Mouse (Mus musculus): ENCODE measurements at regions not wholly inside any gene's neighbourhood (a gene's known extent, or its start where the extent isn't known, plus 50 kb on each side); places are given as distances from the start of the nearest gene placed in this dataset.

DNA sequence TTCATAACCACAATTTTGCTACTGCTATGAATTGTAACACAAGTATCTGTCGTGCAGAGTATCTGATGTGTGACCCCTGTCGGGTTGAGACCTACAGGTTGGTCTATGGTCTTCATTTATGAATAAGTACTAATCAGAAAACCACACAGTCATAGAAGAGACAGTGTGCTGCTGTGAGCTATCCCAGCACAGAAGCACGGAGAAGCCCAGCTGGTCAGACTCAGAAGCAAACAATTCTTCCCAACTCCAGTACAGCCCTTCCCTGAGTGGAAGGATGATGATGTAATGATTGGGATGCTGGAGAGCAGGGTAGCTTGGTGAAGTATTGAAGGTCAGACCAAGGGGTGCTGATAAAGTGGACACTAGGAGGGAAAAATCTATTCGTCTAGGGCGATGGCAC is 129.5 kb downstream of the Gm10260 start:
- 74% methylated on average over 5 of the region's 5 CpGs for WGBS
- no peak overlapping the region for H3K4me2 ChIP-seq (ENCODE audit: low read depth, low read length)
- ATAC-seq (ENCODE audit: low read depth) = no peak
- no peaks in the 10 kb centered on the region for H3K36me3 ChIP-seq (ENCODE audit: control insufficient read depth, insufficient read depth, low read length)
- no peaks in the 10 kb centered on the region for H3K27me3 ChIP-seq (ENCODE audit: control insufficient read depth, insufficient read depth, low read depth, low read length)
- no peak overlapping the region for H3K9ac ChIP-seq (ENCODE audit: low read length)
- no peak overlapping the region for H3K4me3 ChIP-seq (ENCODE audit: low read length)
- H3K4me1 ChIP-seq (replicated peaks; ENCODE audit: control insufficient read depth, insufficient read depth, low read length) = peaks cover 6% of the 10 kb centered on the region; the same call in 1 of the 2 replicates
- no peak overlapping the region for H3K27ac ChIP-seq (ENCODE audit: low read length)
- H3K9me3 ChIP-seq (ENCODE audit: control insufficient read depth, low read length) = no peaks in the 10 kb centered on the region

DNA sequence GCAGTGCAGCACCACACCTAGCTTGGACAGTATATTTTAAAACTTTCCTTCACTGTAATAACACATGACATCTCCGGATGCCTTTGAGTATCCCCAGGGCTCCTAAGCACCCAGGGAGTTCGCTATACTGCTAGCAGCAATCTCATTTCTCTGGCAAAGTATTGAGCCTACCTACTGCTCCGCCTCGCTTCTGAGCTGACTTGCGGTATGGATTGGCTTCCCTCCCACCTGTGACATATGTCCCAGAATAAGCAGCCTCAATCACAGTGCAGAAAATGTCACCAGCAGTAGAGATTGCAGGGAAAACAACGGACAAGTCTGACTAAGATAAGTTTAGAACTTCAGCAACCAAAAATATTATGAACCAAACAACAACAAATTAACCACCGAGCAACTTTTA is 131.8 kb downstream of the Gm10260 start:
- Histone ChIP-seq H3K27me3 (ENCODE audit: control insufficient read depth, insufficient read depth, low read depth, low read length) (no peaks in the 10 kb centered on the region), H3K4me1 (replicated peaks; ENCODE audit: control insufficient read depth, insufficient read depth, low read length) (no peaks in the 10 kb centered on the region), H3K9me3 (ENCODE audit: control insufficient read depth, low read length) (no peaks in the 10 kb centered on the region), H3K4me2 (ENCODE audit: low read depth, low read length) (no peak overlapping the region), H3K9ac (ENCODE audit: low read length) (no peak overlapping the region), H3K27ac (ENCODE audit: low read length) (no peak overlapping the region), H3K4me3 (ENCODE audit: low read length) (no peak overlapping the region), H3K36me3 (ENCODE audit: control insufficient read depth, insufficient read depth, low read length) (no peaks in the 10 kb centered on the region)
- no peak for ATAC-seq (ENCODE audit: low read depth)
- WGBS = 83% methylated on average over 7 of the region's 7 CpGs

DNA sequence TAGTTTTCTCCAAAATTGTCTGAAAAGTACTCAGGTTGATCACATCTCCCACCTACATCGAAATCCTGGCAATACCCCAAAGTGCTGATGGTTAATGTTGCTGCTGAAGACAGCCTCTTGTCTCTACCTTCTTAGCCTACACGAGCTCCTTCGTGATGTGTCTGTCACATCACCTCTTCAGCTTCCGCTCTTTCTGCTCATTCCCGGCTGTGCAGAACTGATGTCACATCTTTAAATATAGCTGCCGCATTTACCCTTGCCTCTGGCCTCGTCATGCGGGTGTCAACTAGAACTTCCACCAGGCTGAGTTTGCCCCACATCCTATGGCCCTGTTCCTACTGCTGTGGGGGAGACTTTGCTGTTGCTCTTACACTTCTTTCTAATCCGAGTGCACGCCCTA is 133.2 kb downstream of the Gm10260 start:
- no peak overlapping the region for H3K9ac ChIP-seq (ENCODE audit: low read length)
- 66% methylated on average over 10 of the region's 10 CpGs for WGBS
- H3K4me2 ChIP-seq (ENCODE audit: low read depth, low read length) = no peak overlapping the region
- ATAC-seq (ENCODE audit: low read depth) = no peak
- H3K27ac ChIP-seq (ENCODE audit: low read length) = no peak overlapping the region
- H3K4me3 ChIP-seq (ENCODE audit: low read length) = no peak overlapping the region
- H3K9me3 ChIP-seq (ENCODE audit: control insufficient read depth, low read length) = no peaks in the 10 kb centered on the region
- H3K36me3 ChIP-seq (ENCODE audit: control insufficient read depth, insufficient read depth, low read length) = no peaks in the 10 kb centered on the region
- no peaks in the 10 kb centered on the region for H3K4me1 ChIP-seq (replicated peaks; ENCODE audit: control insufficient read depth, insufficient read depth, low read length)
- H3K27me3 ChIP-seq (ENCODE audit: control insufficient read depth, insufficient read depth, low read depth, low read length) = no peaks in the 10 kb centered on the region

DNA sequence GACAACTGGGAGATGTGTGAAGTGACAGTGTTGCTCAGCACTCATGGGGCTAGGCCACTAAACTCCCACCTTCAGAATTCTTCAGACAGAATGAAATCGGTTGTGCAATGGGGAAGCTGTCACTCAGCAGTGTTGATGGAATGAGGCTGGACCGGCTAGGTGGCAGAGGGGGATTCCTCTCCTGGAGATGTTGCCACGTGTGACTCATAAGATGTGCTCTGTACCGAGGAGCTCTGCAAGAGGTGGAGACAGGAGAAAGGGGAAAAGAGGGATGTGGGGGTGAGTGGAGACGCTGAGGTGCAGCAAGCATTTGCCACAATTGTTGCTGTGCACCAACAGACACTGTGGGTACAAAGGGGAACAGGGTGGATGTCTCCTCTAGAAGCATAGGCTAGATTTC is 133.6 kb downstream of the Gm10260 start:
- H3K4me1 ChIP-seq (replicated peaks; ENCODE audit: control insufficient read depth, insufficient read depth, low read length) = no peaks in the 10 kb centered on the region
- H3K4me2 ChIP-seq (ENCODE audit: low read depth, low read length) = no peak overlapping the region
- H3K9me3 ChIP-seq (ENCODE audit: control insufficient read depth, low read length) = no peaks in the 10 kb centered on the region
- H3K4me3 ChIP-seq (ENCODE audit: low read length) = no peak overlapping the region
- peak; percentile 54; the same call in 1 of the 2 replicates for ATAC-seq (ENCODE audit: low read depth)
- no peaks in the 10 kb centered on the region for H3K27me3 ChIP-seq (ENCODE audit: control insufficient read depth, insufficient read depth, low read depth, low read length)
- H3K9ac ChIP-seq (ENCODE audit: low read length) = no peak overlapping the region
- WGBS = 33% methylated on average over 5 of the region's 5 CpGs
- no peaks in the 10 kb centered on the region for H3K36me3 ChIP-seq (ENCODE audit: control insufficient read depth, insufficient read depth, low read length)
- H3K27ac ChIP-seq (ENCODE audit: low read length) = no peak overlapping the region

DNA sequence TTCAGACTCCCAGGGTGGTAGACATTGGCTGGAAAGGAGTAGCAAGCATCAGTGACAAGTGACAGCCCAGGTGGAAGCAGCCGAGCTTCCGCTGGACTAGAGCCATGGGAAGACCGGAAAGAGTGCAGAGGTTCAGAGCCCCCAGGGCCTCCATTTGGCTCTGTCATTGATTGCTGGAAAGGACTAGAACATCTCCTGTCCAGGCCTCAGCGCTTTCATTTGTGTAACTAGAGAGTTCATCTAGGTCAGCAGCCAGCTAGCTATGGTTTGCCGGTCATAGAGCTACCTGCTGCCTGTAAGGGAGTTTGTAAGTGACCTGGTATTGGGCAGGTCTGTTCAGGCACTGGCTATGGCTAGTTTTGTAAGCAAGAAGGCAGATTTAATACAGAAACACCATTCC is 134.3 kb downstream of the Gm10260 start:
- Histone ChIP-seq H3K4me3 (ENCODE audit: low read length) (no peak overlapping the region), H3K9ac (ENCODE audit: low read length) (no peak overlapping the region), H3K4me1 (replicated peaks; ENCODE audit: control insufficient read depth, insufficient read depth, low read length) (no peaks in the 10 kb centered on the region), H3K27ac (ENCODE audit: low read length) (no peak overlapping the region), H3K9me3 (ENCODE audit: control insufficient read depth, low read length) (no peaks in the 10 kb centered on the region), H3K36me3 (ENCODE audit: control insufficient read depth, insufficient read depth, low read length) (no peaks in the 10 kb centered on the region), H3K27me3 (ENCODE audit: control insufficient read depth, insufficient read depth, low read depth, low read length) (no peaks in the 10 kb centered on the region), H3K4me2 (ENCODE audit: low read depth, low read length) (no peak overlapping the region)
- ATAC-seq (ENCODE audit: low read depth) = no peak
- 78% methylated on average over 5 of the region's 5 CpGs for WGBS

DNA sequence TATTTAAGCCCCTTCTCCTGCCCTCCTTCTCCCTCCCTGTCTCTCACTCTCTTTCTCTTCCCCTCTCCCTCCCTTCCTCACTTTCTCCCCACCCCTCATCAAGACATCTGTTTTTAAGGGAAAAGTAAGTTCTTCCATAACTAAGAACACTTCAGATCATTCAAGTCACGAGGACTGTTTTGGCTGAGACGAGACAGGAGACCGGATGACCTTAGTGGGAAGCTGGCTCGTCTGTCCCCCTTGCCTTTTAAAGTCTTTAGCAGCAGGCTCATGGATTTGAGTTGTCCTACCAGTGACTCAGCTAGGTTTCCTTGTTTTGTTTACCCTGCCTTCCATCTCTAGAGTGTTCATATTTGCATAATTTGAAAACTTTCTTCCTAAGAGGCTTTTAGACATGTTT is 135.0 kb downstream of the Gm10260 start:
- H3K4me3 ChIP-seq (ENCODE audit: low read length) = no peak overlapping the region
- ATAC-seq (ENCODE audit: low read depth) = no peak

DNA sequence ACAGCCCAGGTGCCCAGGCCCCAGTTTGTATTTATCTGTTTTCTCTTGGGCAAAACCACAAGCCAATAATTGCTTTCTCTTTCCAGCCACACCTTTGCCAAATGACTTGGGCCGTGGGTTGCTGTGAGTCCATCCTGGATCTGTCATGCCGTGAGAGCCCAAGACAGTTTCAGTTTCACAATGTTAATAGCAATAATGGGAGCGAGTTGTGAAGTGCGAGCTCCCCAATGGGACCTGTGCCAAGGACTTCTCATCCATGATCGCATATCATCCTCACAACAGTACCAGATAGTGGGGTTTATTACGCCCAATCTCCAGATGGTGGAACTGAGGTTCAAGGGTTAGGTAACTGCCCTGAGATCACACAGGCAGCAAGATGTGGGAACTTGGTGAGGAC is 142.2 kb downstream of the Gm10260 start:
- peak; percentile 24 for ATAC-seq (ENCODE audit: low read depth)
- peak overlapping the region; percentile 86 for H3K27ac ChIP-seq (ENCODE audit: low read length)
- WGBS = 51% methylated on average over 6 of the region's 6 CpGs

More for the DNA sequence above, 135.0 kb downstream of the Gm10260 start:
- Histone ChIP-seq H3K4me2 (ENCODE audit: low read depth, low read length) (no peak overlapping the region), H3K9me3 (ENCODE audit: control insufficient read depth, low read length) (no peaks in the 10 kb centered on the region), H3K4me1 (replicated peaks; ENCODE audit: control insufficient read depth, insufficient read depth, low read length) (no peaks in the 10 kb centered on the region), H3K36me3 (ENCODE audit: control insufficient read depth, insufficient read depth, low read length) (no peaks in the 10 kb centered on the region), H3K27me3 (ENCODE audit: control insufficient read depth, insufficient read depth, low read depth, low read length) (no peaks in the 10 kb centered on the region), H3K27ac (ENCODE audit: low read length) (no peak overlapping the region), H3K9ac (ENCODE audit: low read length) (no peak overlapping the region)
- 45% methylated on average over 4 of the region's 4 CpGs for WGBS

DNA sequence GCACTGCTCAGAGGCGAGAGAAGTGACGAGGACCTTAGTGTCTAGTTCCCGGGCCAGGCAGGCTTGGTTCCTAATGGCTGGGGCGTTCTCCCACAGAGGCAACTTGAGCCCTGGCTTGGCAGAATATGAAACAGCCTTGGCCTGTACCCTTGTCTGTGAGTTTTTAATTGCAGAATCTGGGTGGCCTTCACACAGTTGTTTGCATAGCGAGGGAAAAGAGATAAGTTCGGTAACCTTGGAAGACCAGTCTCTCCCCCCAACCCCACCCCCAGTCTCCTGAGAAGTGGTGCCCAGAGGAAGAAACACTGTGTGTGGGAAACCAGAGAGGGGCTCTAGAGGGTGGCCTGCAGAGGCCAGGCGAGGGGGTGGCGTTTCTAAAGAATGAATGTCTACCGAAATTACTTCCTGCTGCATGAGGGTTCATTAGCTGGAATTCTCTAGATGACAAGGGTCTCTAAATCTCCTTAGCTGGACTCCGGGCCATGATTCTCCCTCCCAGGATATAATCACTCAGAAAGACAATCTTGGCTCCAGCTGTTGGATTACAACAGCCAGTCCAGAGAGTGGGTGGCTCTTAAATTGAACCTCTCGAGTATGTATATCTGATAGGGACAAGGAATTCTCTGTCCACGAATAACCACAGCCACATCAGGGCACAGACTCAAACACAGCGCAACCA is 142.8 kb downstream of the Gm10260 start:
- peak; percentile 91 for ATAC-seq (ENCODE audit: low read depth)
- H3K4me3 ChIP-seq (ENCODE audit: low read length) = no peak overlapping the region
- no peaks in the 10 kb centered on the region for H3K36me3 ChIP-seq (ENCODE audit: control insufficient read depth, insufficient read depth, low read length)
- WGBS = 18% methylated on average over 13 of the region's 13 CpGs
- no peaks in the 10 kb centered on the region for H3K27me3 ChIP-seq (ENCODE audit: control insufficient read depth, insufficient read depth, low read depth, low read length)
- H3K9me3 ChIP-seq (ENCODE audit: control insufficient read depth, low read length) = no peaks in the 10 kb centered on the region
- H3K27ac ChIP-seq (ENCODE audit: low read length) = peak overlapping the region; percentile 86
- peaks cover 16% of the 10 kb centered on the region for H3K4me1 ChIP-seq (replicated peaks; ENCODE audit: control insufficient read depth, insufficient read depth, low read length)
- H3K4me2 ChIP-seq (ENCODE audit: low read depth, low read length) = peak overlapping the region; percentile 8; the same call in 1 of the 2 replicates
- H3K9ac ChIP-seq (ENCODE audit: low read length) = peak overlapping the region; percentile 9; the same call in 1 of the 2 replicates

More for the DNA sequence above, 142.2 kb downstream of the Gm10260 start:
- Histone ChIP-seq H3K9ac (ENCODE audit: low read length) (no peak overlapping the region), H3K4me2 (ENCODE audit: low read depth, low read length) (peak overlapping the region; percentile 8; the same call in 1 of the 2 replicates), H3K9me3 (ENCODE audit: control insufficient read depth, low read length) (no peaks in the 10 kb centered on the region), H3K4me1 (replicated peaks; ENCODE audit: control insufficient read depth, insufficient read depth, low read length) (peaks cover 16% of the 10 kb centered on the region), H3K4me3 (ENCODE audit: low read length) (no peak overlapping the region), H3K36me3 (ENCODE audit: control insufficient read depth, insufficient read depth, low read length) (no peaks in the 10 kb centered on the region), H3K27me3 (ENCODE audit: control insufficient read depth, insufficient read depth, low read depth, low read length) (no peaks in the 10 kb centered on the region)

DNA sequence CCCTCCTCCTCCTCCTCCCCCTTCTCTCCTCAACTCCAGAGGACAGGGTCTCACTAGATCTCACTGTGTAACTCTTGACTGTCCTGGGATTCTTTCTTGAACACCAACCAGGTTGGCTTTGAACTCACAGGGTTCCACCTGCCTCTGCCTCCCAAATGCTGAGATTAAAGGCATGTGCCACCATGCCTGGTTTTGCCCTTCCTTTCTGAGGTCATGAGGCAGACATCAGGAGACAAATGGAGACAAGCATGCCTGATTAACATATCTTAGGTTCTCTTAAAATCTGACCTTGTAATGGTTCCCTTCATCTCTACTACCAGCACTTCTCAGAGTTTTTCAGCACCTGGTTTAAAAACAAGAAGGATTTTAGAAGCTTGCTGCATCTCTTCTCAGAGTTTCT is 143.5 kb downstream of the Gm10260 start:
- peak overlapping the region; percentile 9; the same call in 1 of the 2 replicates for H3K9ac ChIP-seq (ENCODE audit: low read length)
- H3K27ac ChIP-seq (ENCODE audit: low read length) = peak overlapping the region; percentile 86
- no peak for ATAC-seq (ENCODE audit: low read depth)
- H3K36me3 ChIP-seq (ENCODE audit: control insufficient read depth, insufficient read depth, low read length) = no peaks in the 10 kb centered on the region
- H3K4me1 ChIP-seq (replicated peaks; ENCODE audit: control insufficient read depth, insufficient read depth, low read length) = peaks cover 16% of the 10 kb centered on the region
- no peak overlapping the region for H3K4me2 ChIP-seq (ENCODE audit: low read depth, low read length)
- no peaks in the 10 kb centered on the region for H3K27me3 ChIP-seq (ENCODE audit: control insufficient read depth, insufficient read depth, low read depth, low read length)
- no peak overlapping the region for H3K4me3 ChIP-seq (ENCODE audit: low read length)
- H3K9me3 ChIP-seq (ENCODE audit: control insufficient read depth, low read length) = no peaks in the 10 kb centered on the region
